Mouse (Mus musculus) kidney, postnatal 0 days (tissue): ENCODE measurements at regions not wholly inside any gene's neighbourhood (a gene's known extent, or its start where the extent isn't known, plus 50 kb on each side); places are given as distances from the start of the nearest gene placed in this dataset.
A peak's percentile ranks its signal among the peaks of the same experiment; 100 is the strongest.

Experiments used
- ATAC-seq: fragments of 200-750 bp; cut with Nextera tagmentation; replicated peaks from 2 replicates; pipeline ENCODE4 v1.8.0; 2017; ENCODE audit warnings: low read depth, moderate number of reproducible peaks, moderate TSS enrichment, moderate library complexity; ENCODE audit not compliant: low FRiP score
- DNase-seq: peaks from one replicate; pipeline ENCODE4 v3.0.0-alpha.2; 2016; ENCODE audit warnings: low spot score
- H3K27ac ChIP-seq: fragments of 300-500 bp; sonication (generic); 2 replicates; pipeline ENCODE4 v1.5.1; 2014; ENCODE audit warnings: mild to moderate bottlenecking
- H3K27me3 ChIP-seq: fragments of 300-500 bp; sonication (generic); 2 replicates; pipeline ENCODE4 v1.6.1; 2014; ENCODE audit warnings: low read length, mixed read lengths; ENCODE audit not compliant: insufficient read depth
- H3K36me3 ChIP-seq: fragments of 300-500 bp; sonication (generic); 2 replicates; pipeline ENCODE4 v1.6.1; 2014; ENCODE audit warnings: low read length, mixed read lengths; ENCODE audit not compliant: insufficient read depth
- H3K4me1 ChIP-seq: fragments of 300-500 bp; sonication (generic); replicated peaks from 2 replicates; pipeline ENCODE4 v1.6.1; 2014; ENCODE audit warnings: antibody characterized with exemption, low read length, mixed read lengths; ENCODE audit not compliant: insufficient read depth
- H3K4me2 ChIP-seq: fragments of 300-500 bp; sonication (generic); 2 replicates; pipeline ENCODE4 v1.6.1; 2014; ENCODE audit warnings: mild to moderate bottlenecking, low read length, moderate library complexity, mixed read lengths
- H3K4me3 ChIP-seq: fragments of 300-500 bp; sonication (generic); replicated peaks from 2 replicates; pipeline ENCODE4 v1.5.1; 2014; ENCODE audit warnings: low read depth, low read length
- H3K9ac ChIP-seq: fragments of 300-500 bp; sonication (generic); 2 replicates; pipeline ENCODE4 v1.6.1; 2014; ENCODE audit warnings: low read depth, low read length
- H3K9me3 ChIP-seq: fragments of 300-500 bp; sonication (generic); replicated peaks from 2 replicates; pipeline ENCODE4 v1.6.1; 2016; ENCODE audit warnings: low read length, inconsistent platforms, mixed read lengths
- CTCF ChIP-seq: IDR thresholded peaks from 2 replicates; pipeline ENCODE4 v1.5.1; 2016; ENCODE audit warnings: antibody characterized with exemption, low read depth, mild to moderate bottlenecking, moderate library complexity
- WGBS: fragments of 180-500 bp; shearing (Covaris S2); extraction: QIAGEN DNeasy Blood & Tissue Kit; methylation state at CpG from one replicate; pipeline ENCODE4 v1.1.7; 2014; 5-methylcytosine and 5-hydroxymethylcytosine counted together

DNA sequence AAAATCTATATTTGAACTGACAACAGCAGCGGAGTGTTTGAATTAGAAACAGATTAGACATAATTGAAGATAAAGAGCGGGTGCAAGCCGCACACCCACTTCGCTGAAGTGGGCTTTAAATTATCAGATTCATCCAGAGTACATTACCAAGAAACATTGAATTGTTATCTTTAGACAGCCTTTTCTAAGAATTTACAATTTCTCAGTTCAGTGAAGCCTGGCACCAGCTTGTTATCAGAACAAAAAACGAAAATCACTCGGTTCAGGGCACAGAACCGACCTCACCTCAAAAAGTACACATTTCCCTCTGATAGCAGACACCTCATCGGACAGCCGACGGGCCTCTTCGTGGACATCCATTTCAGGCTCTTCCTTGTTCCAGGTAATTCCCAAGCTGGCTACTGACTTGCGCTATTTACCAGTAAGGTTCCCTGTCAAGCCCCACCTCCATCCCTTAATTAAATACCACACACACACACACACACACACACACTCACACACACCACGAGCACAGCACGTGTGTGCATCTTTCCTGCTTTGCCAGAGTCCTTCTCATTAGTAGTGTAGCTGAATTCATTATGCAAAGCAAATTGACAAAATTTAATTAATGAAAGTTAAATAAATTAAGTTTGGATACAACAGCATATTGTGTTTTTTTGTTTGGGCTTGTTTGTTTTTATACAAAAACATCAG lies 166.8 kb downstream of the Sp3 start:
- H3K4me2 ChIP-seq = no peak overlapping the region

DNA sequence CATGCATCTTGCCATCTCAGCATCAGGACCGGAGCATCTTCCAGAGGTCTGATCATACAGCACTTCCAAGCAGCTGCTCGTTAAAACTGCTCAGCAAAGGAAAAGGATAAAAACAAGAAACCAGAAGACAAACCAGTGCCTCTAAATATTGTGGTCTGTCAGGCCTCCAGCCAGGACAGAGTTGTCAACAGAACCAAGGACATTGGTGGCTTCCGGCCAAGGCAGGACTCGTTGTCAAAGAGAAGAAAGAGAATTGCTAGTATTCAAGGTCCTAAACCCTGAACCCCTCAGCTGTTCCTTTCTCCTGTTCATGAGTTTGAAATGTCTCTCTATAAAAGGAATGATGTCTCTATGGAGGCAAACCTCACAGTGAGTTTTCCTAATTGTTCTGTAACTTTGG lies 155.0 kb downstream of the Sp3 start:
- no peak for TF ChIP-seq CTCF
- no peak for ATAC-seq
- WGBS = 68% methylated on average over 4 of the region's 4 CpGs

More for the DNA sequence above, 166.8 kb downstream of the Sp3 start:
- Histone ChIP-seq H3K9ac (no peak overlapping the region), H3K4me1 (0 out of 2 replicates have a peak, but pooled peaks cover 5% of the 10 kb centered on the region), H3K36me3 (no peaks in the 10 kb centered on the region), H3K27me3 (no peaks in the 10 kb centered on the region), H3K27ac (no peak overlapping the region), H3K4me3 (no peak overlapping the region), H3K9me3 (no peaks in the 10 kb centered on the region)
- no peak for TF ChIP-seq CTCF
- DNase-seq = no peak
- WGBS = 40% methylated on average over 14 of the region's 14 CpGs
- no peak for ATAC-seq

DNA sequence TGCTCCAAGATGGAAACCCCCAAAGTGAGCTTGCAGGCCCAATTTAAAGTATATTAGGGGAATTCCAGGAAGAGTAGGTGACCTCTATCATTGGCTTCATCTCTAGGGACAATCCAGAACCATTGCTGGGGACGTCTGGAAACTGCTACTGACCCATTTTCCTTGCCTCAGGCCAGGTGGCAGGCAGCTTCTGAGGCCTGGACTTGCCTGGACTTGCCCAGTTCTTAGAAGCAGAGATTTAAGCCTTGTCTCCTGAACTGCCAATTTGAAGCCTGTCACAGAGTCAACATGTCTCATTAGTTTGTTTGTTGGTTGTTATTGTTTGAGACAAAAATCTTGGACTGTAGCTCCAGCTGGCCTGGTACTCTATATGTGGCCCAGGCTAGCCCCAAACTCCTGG lies 151.1 kb downstream of the Sp3 start:
- Histone ChIP-seq H3K4me3 (no peak overlapping the region), H3K9me3 (no peaks in the 10 kb centered on the region), H3K4me1 (no peaks in the 10 kb centered on the region), H3K9ac (no peak overlapping the region), H3K27me3 (no peaks in the 10 kb centered on the region), H3K36me3 (no peaks in the 10 kb centered on the region), H3K27ac (no peak overlapping the region), H3K4me2 (no peak overlapping the region)
- ATAC-seq (no peak), DNase-seq (no peak)
- no peak for TF ChIP-seq CTCF
- 29% methylated on average over 1 of the region's 1 CpGs for WGBS

More for the DNA sequence above, 155.0 kb downstream of the Sp3 start:
- H3K36me3 ChIP-seq = no peaks in the 10 kb centered on the region
- H3K9ac ChIP-seq = no peak overlapping the region
- DNase-seq = peak; percentile 6
- H3K9me3 ChIP-seq = no peaks in the 10 kb centered on the region
- H3K27me3 ChIP-seq = no peaks in the 10 kb centered on the region
- H3K27ac ChIP-seq = no peak overlapping the region
- H3K4me2 ChIP-seq = no peak overlapping the region
- H3K4me1 ChIP-seq = no peaks in the 10 kb centered on the region
- H3K4me3 ChIP-seq = no peak overlapping the region

DNA sequence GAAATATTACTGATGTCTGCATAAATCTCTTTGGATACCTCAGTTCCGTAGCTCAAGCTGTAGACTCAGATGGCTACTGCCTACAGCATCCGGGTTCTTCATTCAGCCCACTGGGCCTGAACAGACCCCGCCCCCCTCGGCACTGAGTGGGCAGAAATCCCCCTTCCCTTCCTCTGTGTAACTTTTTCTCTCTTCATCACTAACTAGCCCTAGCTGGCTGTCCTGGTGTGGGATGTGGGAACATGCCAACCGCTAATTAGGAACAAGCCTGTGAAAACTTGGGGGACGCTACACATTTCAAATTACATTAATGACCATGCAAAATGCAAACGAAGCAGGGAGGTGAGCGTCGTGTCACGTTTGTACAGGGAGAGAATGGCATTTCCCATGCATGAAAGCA lies 147.5 kb downstream of the Sp3 start:
- Histone ChIP-seq H3K9ac (no peak overlapping the region), H3K27ac (no peak overlapping the region)
- TF ChIP-seq CTCF = no peak

DNA sequence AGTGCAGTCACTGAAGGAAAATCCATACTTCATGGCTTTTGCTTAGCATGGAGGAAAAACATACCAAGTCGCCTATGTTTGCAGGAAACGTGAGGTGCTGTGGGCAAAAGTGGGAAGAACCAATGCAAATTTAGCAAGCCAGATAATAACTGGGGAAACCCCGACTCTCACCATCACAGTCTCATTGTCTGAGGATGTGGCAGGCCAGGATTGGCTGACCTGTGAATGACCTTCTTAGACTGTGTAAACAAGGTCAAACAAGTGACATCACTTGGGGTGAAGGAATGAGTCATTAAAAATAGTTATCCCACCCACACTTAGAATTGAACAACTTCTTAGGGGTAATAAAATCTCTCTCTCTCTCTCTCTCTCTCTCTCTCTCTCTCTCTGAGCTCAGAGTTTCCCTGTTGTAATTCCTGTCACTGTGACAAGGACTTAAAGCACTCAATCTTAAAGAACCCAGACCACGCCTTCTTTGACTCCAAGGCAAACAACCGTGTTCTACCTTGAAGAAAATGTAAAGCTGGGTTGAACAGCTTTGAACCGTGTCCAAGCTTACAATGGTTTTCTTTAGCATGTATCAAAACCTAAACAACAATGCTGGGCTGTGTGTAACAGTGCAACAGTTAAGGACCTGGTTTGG lies 142.0 kb downstream of the Sp3 start:
- 46% methylated on average over 6 of the region's 6 CpGs for WGBS
- Histone ChIP-seq H3K9ac (no peak overlapping the region), H3K27me3 (no peaks in the 10 kb centered on the region), H3K36me3 (no peaks in the 10 kb centered on the region), H3K9me3 (no peaks in the 10 kb centered on the region), H3K4me3 (no peak overlapping the region), H3K27ac (no peak overlapping the region), H3K4me2 (no peak overlapping the region), H3K4me1 (no peaks in the 10 kb centered on the region)
- TF ChIP-seq CTCF = no peak
- DNase-seq = peak; percentile 44
- ATAC-seq = no peak; the same call in 1 of the 2 replicates

More for the DNA sequence above, 147.5 kb downstream of the Sp3 start:
- H3K36me3 ChIP-seq = no peaks in the 10 kb centered on the region
- H3K4me2 ChIP-seq = no peak overlapping the region
- DNase-seq (no peak), ATAC-seq (no peak)
- WGBS = 79% methylated on average over 10 of the region's 10 CpGs
- no peaks in the 10 kb centered on the region for H3K27me3 ChIP-seq
- no peaks in the 10 kb centered on the region for H3K4me1 ChIP-seq
- H3K4me3 ChIP-seq = no peak overlapping the region
- H3K9me3 ChIP-seq = no peaks in the 10 kb centered on the region

DNA sequence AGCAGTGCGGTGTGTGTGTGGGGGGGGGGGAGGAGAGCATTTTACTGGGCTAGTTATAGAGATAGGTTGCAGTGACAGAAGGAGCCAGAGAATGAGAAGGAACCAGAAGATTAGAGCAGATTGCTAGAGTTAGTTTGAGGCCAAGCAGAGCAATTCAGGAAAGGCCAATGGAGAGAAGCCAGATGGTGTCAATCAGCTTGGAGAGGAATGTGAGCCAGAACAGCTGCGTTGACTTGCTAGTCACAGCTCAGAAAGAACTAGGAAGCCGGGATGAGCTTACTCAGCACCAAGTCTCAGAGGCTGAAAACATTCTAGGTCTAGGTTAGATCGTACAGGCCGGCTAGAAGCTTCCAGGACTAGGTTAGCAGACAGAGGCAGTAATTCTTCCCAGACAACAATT lies 140.6 kb downstream of the Sp3 start:
- ATAC-seq (no peak), DNase-seq (peak; percentile 37)
- Histone ChIP-seq H3K27me3 (no peaks in the 10 kb centered on the region), H3K4me1 (no peaks in the 10 kb centered on the region), H3K9me3 (no peaks in the 10 kb centered on the region), H3K27ac (no peak overlapping the region), H3K9ac (no peak overlapping the region), H3K36me3 (no peaks in the 10 kb centered on the region), H3K4me3 (no peak overlapping the region), H3K4me2 (no peak overlapping the region)
- TF ChIP-seq CTCF = no peak
- 67% methylated on average over 5 of the region's 5 CpGs for WGBS
